Mouse (Mus musculus) kidney, postnatal 14 days (tissue): Measurements from ENCODE around the gene Fbxo10.
"Not testable (repeated sequence)": the region's sequence is repeated elsewhere in the genome, so short reads cannot be mapped to it uniquely, and the experiment has no call there.

ENCODE experiments used
- DNase-seq: peaks from one replicate; pipeline ENCODE4 v3.0.0; 2022; ENCODE audit warnings: mixed read lengths

Fbxo10 gene

GRCm38 (mm10) chr4:45084021-45084894 is at the start of gene Fbxo10:
Gene Fbxo10 (minus strand): TSS chr4:45084604.
- DNase-seq, result peak; percentile 97

- DNase-seq, result no peak
Measured at GRCm38 (mm10) chr4:45131021-45131420, 46.6 kb upstream of the Fbxo10 start.

GRCm38 (mm10) chr4:45121311-45121710 is 36.9 kb upstream of the Fbxo10 start:
- DNase-seq, result no peak

- DNase-seq, result no peak
Measured at GRCm38 (mm10) chr4:45108456-45109110, 24.2 kb upstream of the Fbxo10 start.

- DNase-seq, result peak; percentile 94
Measured at GRCm38 (mm10) chr4:45107601-45108277, 23.3 kb upstream of the Fbxo10 start, which contains the start of gene Tomm5. Gene Tomm5 (minus strand): TSS chr4:45108114.

GRCm38 (mm10) chr4:45107066-45107465 is 22.7 kb upstream of the Fbxo10 start:
- DNase-seq, result peak; percentile 32

- DNase-seq, result peak; percentile 4
Measured at GRCm38 (mm10) chr4:45106409-45106808, 22.0 kb upstream of the Fbxo10 start.

GRCm38 (mm10) chr4:45097198-45097872 is 12.9 kb upstream of the Fbxo10 start:
- DNase-seq, result peak; percentile 68

- DNase-seq, result no peak
Measured at GRCm38 (mm10) chr4:45084895-45085290, 489 bp upstream of the Fbxo10 start.

- DNase-seq, result no peak
Measured at GRCm38 (mm10) chr4:45083487-45083886, 917 bp downstream of the Fbxo10 start.

GRCm38 (mm10) chr4:45082951-45083350 is 1.5 kb downstream of the Fbxo10 start:
- DNase-seq, result no peak

- not testable (repeated sequence) for DNase-seq
Measured at GRCm38 (mm10) chr4:45081041-45081440, 3.4 kb downstream of the Fbxo10 start.

- DNase-seq, result no peak
Measured at GRCm38 (mm10) chr4:45073544-45073943, 10.9 kb downstream of the Fbxo10 start.

GRCm38 (mm10) chr4:45072261-45072973 is 12.0 kb downstream of the Fbxo10 start:
- peak; percentile 19 for DNase-seq

GRCm38 (mm10) chr4:45067742-45068141 is 16.7 kb downstream of the Fbxo10 start:
- no peak for DNase-seq

- DNase-seq, result no peak
Measured at GRCm38 (mm10) chr4:45066036-45066730, 18.2 kb downstream of the Fbxo10 start.

GRCm38 (mm10) chr4:45064577-45064976 is 19.8 kb downstream of the Fbxo10 start:
- DNase-seq, result no peak

- DNase-seq, result not testable (repeated sequence)
Measured at GRCm38 (mm10) chr4:45063836-45064235, 20.6 kb downstream of the Fbxo10 start.

- no peak for DNase-seq
Measured at GRCm38 (mm10) chr4:45055451-45055850, 29.0 kb downstream of the Fbxo10 start.

GRCm38 (mm10) chr4:45054862-45055261 is 29.5 kb downstream of the Fbxo10 start:
- no peak for DNase-seq

- no peak for DNase-seq
Measured at GRCm38 (mm10) chr4:45047956-45048355, 36.4 kb downstream of the Fbxo10 start.
